Mouse (Mus musculus): ENCODE measurements at regions not wholly inside any gene's neighbourhood (a gene's known extent, or its start where the extent isn't known, plus 50 kb on each side); places are given as distances from the start of the nearest gene placed in this dataset.
"Not testable (repeated sequence)": the region's sequence is repeated elsewhere in the genome, so short reads cannot be mapped to it uniquely, and the experiment has no call there.

GRCm38 (mm10) chr3:57963965-57964364 lies 116.1 kb upstream of the Pfn2 start:
- ATAC-seq (ENCODE audit: low TSS enrichment) = no peak

DNA sequence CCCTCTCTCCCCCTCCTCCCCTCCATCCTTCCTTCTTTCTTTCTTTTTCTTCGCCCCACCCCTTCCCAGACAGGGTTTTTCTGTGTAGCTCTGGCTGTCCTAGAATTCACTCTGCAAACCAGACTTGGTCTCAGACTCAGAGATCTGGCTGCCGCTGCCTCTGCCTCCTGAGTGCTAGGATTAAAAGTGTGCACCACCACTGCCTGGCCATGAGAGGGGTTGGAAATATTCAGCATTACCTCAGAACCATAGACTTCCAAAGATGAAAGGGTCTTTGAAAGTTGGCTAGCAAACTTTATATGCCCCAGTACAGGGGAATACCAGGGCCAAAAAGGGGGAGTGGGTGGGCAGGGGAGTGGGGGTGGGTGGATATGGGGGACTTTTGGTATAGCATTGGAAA lies 122.7 kb upstream of the Pfn2 start:
- ATAC-seq (ENCODE audit: low TSS enrichment) = not testable (repeated sequence)

DNA sequence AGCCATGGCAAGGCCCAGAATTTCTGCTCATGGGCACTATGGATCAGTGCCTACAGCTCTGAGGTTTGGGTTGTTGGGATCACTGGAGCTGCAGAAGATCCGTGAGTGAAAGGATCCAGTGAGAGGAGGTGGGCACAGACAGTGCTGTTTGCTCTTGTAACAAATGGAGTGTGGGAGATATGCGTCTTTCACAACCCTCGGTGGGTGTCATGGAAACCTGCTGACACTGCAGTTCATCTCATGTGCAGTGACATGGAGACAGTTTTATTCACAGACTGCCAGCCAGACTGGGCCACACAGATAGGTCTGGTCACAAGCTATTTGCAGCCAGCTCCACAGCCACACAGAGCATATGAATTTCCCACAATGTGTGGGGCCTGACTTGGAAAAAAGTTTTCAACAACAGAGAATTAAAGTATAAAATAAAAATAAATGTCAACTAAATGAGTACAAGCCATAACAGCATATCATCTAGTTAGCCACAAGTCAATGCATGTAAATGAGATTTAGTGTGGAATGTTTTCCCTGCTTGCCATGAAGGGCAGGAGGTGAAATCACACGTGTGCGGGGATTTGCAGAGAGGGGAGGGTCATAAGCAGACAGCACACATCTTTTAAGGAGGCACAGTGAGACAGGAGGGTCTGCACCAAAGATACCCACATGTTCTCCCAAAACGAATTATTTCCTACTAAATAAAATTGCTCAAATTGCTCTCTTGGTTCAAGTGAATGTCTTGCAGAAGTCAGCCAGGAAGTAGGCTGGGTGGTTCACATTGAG lies 124.8 kb upstream of the Pfn2 start:
- peak; percentile 38 for ATAC-seq (ENCODE audit: low TSS enrichment)

DNA sequence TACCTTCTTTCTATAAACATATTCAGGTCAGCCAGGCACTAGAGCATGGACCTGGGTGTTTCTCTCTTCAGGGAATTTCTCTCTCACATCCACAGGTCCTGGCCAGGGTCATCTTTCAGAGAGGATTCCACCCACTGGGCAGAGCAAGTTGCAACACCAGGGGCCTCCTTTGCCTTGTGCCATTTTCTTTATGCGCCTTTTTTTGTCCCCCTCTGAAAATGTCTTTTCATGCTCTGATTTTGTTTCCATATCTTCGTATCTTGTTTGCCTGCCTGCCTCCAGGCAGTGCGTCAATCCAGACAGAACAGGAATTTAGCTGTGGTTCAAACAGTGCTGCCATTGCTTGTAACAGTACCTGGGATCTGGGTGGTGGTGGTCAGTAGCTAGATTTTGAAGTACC lies 125.7 kb upstream of the Pfn2 start:
- ATAC-seq (ENCODE audit: low TSS enrichment) = no peak

DNA sequence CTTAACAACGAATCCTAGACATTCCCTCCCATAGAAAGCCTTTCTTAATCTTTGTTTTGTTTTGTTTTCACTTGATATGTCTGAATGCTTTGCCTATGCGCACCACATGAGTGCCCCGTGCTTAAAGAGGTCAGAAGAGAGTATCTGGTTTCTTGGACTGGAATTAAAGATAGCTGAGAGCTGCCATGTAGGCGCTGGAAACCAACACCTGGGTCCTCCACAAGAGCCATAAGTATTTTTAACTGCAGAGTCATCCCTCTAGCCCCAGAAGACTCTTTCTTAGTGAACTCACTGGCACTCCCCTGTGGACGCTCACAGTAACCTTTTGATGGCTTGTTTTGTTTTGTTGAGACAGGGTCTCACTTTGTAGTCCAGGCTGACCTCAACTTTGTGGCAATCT lies 127.5 kb upstream of the Pfn2 start:
- ATAC-seq (ENCODE audit: low TSS enrichment) = no peak

GRCm38 (mm10) chr3:57976640-57977229 lies 128.9 kb upstream of the Pfn2 start:
- peak; percentile 93 for ATAC-seq (ENCODE audit: low TSS enrichment)

- ATAC-seq (ENCODE audit: low TSS enrichment) = no peak
These were observed 140.3 kb upstream of the Pfn2 start for GRCm38 (mm10) chr3:57988175-57988574.

DNA sequence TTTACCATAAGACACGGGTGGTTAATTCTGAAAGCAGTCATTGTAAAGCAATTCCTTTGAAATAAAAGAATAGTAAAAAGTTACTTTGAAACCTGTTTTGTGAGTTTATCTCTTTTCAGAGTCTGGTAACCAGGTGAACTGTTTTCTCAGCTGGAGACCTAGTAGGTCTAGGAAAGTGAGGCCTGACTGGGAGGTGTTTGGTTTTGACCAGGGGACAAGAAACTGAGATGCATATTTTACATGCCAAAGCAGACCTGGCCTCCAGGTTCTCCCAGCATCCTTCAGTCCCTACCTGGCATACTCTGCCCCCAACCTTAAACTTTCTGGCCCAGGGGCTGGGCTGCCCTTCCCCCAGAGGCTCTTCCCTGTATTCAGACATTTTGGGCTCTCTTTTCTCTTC lies 142.9 kb upstream of the Pfn2 start:
- ATAC-seq (ENCODE audit: low TSS enrichment) = no peak

- peak; percentile 98 for ATAC-seq (ENCODE audit: low TSS enrichment)
These were observed 150.5 kb upstream of the Pfn2 start for GRCm38 (mm10) chr3:57998121-57999102.

DNA sequence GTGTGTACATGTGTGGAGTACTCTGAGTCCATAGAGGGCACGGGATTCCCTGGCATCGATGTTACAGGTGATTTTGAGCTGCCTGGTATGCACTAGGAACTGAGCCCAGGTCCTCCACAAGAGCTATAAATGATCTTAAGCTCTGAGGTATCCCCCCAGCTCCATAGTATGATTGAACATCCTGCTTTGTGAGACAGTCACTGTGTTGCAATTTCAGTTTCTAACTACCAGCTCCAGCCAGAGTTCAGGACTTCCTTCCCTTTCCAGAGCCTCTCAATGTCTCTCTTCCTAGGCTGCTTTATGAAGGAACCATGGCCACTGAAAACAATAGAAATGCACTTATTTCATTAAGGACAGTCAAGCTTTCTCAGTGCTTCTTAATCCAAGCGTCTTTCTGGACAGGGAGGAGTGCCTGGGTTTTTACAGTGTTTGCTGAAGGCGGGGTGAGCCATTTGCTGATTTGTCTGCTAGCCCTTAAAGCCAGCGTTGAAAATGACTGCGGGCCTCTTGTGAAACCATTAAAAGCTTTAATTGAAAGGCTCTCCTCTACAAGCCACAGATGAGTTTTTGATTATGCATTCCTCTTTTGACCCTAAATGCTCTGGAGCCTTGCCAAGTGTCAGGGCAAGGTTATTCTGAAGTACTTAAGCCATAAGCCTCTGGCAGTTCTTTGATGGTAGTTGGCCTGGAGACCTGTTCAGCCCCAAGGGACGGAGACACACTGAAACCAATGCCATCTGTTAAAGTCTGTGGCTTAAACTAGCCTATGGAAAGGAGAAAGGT lies 155.1 kb upstream of the Pfn2 start:
- no peak for ATAC-seq (ENCODE audit: low TSS enrichment)

- no peak for ATAC-seq (ENCODE audit: low TSS enrichment)
These were observed 177.0 kb upstream of the Pfn2 start for GRCm38 (mm10) chr3:58024750-58025392.

DNA sequence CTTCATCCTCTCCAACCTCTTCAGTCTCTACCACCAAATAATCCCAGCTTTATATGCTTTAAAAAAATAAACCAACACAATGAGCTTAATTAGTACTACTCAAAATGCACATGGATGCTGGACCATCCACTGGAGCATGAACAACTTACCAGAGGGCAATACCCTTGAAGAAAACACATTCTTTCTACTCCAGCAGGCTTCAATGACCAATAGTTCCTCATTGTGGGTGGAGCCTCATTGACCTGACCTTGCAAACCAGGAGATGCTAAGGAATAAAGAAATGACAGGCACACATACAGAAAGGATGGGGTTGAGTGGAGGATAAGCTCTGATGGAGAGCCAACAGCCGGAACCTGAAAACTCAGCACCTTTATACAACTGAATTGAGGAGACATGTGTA lies 201.7 kb upstream of the Pfn2 start:
- ATAC-seq (ENCODE audit: low TSS enrichment) = no peak

- peak; percentile 16; the same call in 1 of the 2 replicates for ATAC-seq (ENCODE audit: low TSS enrichment)
These were observed 206.8 kb upstream of the Pfn2 start for GRCm38 (mm10) chr3:58054726-58055125.

DNA sequence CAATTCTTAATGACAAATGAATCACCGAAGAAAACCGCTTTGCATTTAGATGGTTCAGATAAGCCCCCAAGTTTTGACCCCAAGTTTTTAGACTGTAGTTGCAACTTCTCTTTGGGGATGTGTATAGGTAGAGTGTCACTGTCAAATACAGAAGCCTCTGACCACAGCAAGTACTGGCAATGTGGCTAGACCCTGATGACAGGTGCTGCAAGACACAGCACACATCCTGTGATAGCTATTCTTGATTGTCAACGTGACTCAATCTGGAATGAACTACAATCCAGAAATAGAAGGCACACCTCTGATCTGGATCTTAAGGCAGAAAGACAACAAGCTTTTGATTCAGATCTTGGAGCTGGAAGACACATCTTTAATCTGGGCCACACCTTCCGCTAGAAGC lies 207.3 kb upstream of the Pfn2 start:
- no peak for ATAC-seq (ENCODE audit: low TSS enrichment)

DNA sequence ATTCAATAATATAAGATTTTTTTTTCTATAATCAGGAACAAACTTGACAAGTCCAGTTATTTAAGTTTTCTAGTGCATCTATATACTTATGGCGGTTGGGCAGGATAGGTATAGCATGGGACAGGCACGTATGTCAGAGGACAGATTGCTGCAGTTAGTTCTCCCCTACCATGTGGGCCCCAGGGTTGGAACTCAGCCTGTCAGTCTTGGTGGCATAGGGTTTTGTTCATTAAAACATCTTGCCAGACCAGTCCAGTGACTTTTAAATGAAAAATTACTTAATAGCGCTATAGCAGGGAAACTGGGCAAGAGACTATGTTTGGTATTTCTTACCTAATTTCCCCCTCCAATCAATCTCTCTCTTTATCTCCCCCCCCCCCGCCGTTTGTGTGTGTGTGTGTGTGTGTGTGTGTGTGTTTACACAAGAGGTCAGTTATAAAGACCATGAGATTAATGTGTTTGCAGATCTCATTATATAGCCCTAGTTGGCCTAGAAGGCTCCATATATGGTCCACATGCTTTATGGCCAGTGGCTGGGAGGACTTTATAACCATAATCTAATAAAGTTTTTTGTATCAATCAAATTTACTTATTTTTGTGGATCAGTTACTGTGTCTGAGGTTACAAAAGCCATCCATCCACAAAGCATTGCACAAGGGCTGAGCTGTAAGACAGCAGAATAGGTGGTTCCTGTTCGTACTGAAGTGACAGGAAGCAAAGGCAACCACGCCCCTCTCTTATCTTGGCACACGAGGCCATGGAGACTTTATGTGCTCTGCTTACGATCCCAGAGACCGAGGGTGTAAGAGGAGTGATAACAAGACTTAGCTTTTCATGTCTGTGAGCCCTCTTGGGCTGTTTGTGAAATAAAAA lies 208.5 kb upstream of the Pfn2 start:
- ATAC-seq (ENCODE audit: low TSS enrichment) = no peak

DNA sequence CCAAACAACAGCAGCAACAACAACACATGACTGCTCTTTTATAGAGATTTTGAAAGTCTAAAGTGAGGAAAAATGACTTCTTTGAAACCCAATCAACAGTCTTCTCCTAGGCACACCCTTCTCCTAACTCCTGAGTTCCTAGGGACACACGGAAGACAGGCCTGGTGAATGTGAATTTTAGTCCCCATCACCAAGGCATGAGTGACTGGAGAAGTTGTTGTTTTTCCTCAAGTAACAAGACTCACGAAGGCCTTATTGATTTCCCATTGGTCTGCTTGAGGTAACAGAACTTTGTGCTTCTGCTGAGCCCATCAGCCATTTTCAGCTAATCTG lies 209.2 kb upstream of the Pfn2 start:
- ATAC-seq (ENCODE audit: low TSS enrichment) = no peak

DNA sequence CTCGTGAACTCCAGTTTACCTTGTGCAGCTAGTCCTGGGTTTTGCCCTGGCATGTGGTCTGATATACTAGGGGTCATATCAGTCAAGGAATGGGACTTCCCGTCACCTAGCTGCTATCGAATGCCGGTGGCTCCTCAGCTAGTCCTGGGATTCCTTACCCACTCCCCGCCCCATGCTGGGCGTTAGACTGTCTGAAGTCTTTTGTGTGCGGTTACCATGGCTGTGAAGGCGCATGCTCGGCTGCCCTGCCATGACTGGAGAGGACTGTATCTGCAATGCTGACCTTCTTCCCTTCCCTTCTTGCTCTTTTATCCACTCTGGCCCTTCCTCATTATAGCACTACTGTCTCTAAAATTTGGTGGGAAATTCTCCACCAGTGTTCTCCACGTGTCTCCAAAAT lies 210.3 kb upstream of the Pfn2 start:
- ATAC-seq (ENCODE audit: low TSS enrichment) = no peak

DNA sequence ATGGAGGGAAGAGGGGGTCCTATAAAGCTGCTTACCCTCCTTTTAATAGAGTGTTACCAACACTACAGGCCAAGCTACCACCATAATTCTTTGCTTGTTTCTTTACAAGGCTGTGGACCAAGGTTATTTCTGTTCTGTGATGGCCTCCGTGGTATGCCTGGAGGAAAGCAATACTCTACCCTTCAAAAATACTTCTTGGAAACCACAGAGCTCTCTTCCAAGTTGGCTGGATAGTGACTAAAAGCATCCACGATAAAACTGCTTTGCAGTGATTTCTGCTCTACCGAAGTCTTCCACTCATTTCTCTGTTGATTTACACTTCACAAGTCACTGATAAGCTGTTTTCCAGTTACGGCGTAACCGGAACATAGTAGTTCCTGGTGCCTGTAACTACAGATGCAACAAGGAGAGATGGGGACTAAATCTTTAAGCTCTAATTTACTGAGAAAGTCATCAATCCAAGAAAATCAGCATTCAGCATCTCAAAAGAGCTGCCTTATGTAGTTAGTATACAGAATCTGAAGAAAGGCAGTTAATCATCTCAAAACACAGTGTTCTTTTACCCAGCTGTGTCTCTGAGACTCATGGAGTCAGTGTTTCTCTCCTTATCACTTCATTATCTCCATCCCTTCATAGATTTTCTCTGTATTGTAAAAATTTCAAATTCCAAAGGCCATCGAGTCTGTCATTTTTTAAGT lies 216.1 kb upstream of the Pfn2 start:
- ATAC-seq (ENCODE audit: low TSS enrichment) = peak; percentile 52; the same call in 1 of the 2 replicates

DNA sequence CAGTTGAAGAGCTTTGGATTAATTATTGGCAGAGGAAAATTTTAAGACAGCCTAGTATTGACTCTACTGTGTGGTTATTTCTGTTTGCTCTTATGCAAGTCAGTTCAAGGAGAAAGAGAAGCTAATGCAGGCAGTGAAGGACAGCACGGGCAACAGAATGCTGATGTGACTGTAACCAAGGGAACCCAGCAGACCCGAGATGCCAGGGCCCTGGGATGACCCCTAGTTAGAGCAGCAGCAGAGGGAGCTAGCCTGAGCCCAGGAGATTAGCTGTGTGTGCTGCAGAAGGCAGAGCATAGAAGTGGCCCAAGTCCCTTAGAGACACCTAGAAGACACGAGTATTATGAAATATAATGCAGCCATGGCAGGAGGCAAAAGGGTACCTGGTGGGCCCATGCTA lies 223.7 kb upstream of the Pfn2 start:
- no peak for ATAC-seq (ENCODE audit: low TSS enrichment)
